Mouse (Mus musculus): ENCODE results near the gene Acaa1b.

The Acaa1b gene

GRCm38 (mm10) chr9:119156278-119157201 lies at the start of gene Acaa1b:
TSS of gene Acaa1b (minus strand) at chr9:119157093.
- in situ Hi-C loops (cut with MboI): no loop called here

- in situ Hi-C loops (cut with MboI): no loop called here
Observed at GRCm38 (mm10) chr9:119206666-119207065, 49.8 kb upstream of the Acaa1b start.

- in situ Hi-C loops (cut with MboI): no loop called here
Observed at GRCm38 (mm10) chr9:119205756-119206155, 48.9 kb upstream of the Acaa1b start.

DNA sequence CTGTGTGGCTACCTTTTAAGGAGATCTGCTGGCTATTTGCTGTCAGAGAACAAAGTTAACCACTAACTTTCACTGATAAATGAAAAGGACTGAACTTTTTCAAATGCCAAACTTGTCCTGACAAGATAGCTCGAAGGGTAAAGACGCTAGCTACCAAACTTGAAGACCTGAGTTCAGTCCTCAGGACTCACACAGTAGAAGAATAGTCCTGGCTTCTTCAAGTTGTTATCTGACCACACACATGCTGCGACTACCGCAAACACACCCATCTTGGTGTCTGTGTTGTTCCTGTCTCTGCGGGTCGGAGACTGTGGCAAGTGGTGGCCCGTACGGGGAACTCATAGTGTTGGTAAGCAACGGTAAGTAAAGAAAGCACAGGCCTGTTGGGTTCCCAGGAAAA lies 46.7 kb upstream of the Acaa1b start:
- in situ Hi-C loops (cut with MboI): no loop called here

GRCm38 (mm10) chr9:119201653-119202052 lies 44.8 kb upstream of the Acaa1b start:
- in situ Hi-C loops (cut with MboI): no loop called here

DNA sequence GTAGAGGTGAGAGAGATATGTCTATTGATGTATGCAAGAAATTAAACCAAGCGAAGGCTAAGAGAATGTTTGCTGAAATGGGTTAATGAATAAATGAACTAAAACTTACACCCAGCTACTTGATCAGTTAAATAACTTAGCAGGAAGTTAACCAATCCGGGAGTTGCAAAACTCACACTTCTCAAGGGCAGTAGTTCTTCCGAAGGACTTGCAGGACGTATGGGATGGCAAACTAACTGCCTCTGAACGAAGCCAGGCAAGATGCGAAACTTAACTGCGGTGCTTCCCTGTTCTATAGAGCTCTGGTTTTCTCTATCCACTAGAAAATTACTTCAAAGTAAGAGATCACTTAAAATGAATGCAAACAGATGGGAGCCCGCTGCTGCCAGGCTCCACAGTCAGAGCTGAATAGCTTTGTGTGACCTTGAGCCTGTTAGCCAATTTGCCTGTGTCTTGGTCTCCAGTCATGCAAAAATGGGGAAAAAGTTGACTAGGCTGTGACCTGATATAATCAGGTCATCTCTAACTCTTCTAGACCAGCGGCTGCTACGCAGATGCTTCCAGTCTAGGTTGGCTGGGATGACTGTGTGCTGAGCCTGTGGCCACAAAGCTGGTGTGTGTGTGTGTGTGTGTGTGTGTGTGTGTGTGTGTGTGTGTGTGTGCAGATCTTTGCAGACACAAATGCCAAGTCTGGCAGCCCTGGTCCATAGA lies 42.4 kb upstream of the Acaa1b start:
- in situ Hi-C loops (cut with MboI): no loop called here

DNA sequence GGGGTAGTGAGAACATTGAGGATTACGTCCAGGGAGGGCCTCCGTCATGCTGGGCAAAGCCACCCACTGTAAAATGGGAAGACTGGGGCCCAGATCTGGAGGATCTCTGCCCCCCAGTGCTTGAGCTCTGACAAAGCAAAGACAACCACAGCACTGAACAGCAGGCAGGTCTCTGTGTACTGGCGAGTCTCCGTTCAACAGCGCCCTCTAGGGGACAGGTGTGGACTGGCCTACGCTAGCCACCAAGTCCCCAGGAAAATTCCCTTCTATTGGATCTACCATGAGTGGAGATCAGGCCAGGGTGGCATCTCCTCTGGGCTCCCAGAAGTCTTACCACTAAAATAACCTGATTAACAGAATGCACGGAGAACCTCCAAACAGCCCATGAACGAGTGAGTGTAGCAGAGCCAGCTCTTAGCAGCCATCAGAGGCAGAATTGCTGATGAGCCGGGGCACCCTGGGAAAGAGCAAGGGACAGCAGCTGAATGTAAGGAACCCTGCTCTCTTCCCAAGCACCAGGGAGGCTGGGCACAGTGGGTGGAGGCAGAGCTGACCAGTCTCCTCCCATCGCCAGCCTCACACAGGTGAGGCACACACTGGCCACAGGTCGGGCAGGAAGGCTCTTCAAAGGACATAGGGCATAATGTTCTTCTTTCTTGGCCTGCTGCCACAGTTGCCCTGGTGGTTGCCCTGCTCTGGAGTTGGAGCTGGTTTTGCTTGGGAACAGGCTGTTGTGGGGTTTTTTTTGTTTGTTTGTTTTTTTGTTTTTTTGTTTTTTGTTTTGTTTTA lies 35.5 kb upstream of the Acaa1b start:
- in situ Hi-C loops (cut with MboI): no loop called here

DNA sequence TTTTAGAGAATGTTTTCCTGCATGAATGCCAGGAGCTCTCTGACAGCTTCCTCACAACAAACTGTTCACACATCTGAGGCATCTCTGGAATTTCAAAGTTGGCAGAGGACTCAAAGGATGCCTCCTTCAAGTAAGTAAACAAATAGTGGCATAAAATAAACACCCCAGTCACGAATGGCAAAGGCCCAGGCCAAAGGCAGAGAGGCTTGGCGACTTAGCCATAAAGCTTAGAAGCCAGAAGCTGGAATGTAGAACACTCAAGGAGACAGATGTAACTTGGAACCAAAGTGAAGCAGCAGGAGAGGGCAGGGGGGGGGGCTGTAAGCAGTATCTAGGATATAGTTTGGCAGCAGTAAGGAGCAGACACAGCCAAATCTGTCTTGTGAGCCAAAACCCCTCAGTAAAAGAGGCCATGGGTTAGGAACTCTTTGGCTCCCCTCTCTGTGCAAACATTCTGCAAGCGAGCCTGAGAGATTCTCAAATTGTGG lies 24.4 kb upstream of the Acaa1b start:
- in situ Hi-C loops (cut with MboI): no loop called here

DNA sequence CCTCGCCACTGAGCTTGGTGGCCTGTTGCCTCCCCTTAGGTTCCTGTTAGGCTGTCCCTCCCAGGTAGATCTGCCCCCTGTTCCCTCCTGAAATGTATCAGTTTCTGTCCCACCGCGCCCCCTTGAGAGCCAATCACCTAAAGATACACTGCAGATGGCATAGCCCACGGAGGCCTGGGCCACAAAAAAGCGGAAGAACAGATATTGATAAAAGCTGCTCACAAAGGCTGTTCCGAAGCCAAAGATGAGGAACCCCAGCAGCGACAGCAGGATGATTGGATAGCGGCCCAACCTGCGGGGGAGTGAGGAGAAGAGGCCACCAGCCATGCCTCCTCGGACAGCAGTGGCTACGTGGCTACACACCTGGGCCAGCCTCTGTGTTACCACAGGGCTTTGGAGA lies 22.4 kb upstream of the Acaa1b start:
- in situ Hi-C loops (cut with MboI): no loop called here

- in situ Hi-C loops (cut with MboI): no loop called here
Observed at GRCm38 (mm10) chr9:119167608-119168007, 10.7 kb upstream of the Acaa1b start.

GRCm38 (mm10) chr9:119165548-119165947 lies 8.7 kb upstream of the Acaa1b start:
- in situ Hi-C loops (cut with MboI): no loop called here

DNA sequence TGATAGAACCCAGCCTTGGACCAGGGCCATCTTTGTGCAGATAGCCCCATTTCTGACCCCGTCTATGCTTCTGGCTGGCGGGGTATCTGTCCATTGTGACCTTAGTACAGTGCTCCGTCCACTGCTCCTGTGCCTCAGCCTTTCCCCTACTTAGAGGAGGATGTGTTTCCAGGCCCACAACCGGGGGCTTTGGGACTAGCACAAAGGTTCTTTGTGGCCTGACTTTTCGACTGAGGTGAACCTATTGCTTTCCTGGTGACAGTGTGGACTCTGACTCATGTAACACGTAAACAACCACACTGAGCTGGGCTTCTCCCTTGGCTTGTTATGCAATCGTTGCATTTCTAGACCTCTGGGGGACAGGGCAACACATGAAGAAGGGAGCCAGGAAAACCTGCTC lies 7.8 kb upstream of the Acaa1b start:
- in situ Hi-C loops (cut with MboI): no loop called here

DNA sequence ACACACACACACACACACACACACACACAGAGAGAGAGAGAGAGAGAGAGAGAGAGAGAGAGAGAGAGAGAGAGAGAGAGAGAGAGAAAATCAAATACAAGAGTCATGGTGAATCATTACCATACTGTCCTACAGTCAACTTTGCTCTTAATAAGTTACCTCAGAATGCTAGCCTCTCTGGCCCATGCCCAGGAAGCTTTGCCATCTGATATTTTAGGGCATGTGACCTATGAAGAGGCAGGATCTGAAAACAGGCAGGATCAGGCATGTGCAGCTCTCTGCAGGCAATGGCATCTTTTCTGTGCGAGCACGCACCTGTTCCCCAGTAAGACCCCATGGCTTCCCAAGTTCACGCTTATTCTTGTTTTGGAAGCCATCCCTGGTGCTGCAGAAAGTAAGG lies 3.8 kb upstream of the Acaa1b start:
- in situ Hi-C loops (cut with MboI): no loop called here

DNA sequence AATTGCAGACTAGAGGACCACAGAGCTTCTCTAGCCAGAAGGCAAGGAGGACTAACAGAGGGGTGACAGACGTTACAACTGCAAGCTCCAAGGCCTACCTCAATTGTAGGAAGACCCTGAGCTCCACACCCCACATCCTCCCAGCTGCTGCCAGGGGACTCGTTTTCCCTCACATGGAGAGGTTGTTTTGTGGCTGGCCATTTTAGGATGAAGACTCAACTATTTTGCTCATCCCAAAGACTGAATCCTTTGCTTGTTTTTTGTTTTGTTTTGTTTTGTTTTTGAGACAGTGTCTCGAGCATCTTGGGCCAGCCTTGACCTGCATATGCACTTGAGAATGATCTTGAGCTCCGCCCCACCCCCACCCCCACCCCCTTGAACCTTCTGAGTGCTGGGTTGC lies 2.0 kb upstream of the Acaa1b start, which contains the start of gene Gm47289:
Gene Gm47289, plus strand, starts transcription at position 301 of the 400 bp plus-strand sequence.
- in situ Hi-C loops (cut with MboI): no loop called here

- in situ Hi-C loops (cut with MboI): no loop called here
Observed at GRCm38 (mm10) chr9:119155826-119156225, 1.1 kb downstream of the Acaa1b start.

DNA sequence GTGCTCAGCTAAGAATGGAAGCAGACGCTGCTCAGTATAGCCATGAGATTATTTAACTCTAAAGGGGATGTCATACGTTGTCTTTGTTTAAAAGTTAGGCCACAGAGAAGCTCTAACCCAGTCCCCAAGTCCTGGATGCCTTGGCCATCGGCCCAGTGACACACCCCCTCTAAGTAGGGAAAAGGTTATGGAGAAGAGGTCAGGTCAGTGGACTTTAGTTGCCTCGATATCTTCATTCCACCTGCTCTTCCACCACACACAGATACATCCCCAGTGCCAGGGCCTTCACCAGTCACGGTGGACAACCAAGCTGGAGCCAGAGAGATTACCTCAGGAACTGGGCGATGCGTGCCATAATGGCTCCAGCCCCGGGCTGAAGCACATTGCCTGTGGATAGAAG lies 1.5 kb downstream of the Acaa1b start:
- in situ Hi-C loops (cut with MboI): no loop called here

GRCm38 (mm10) chr9:119151751-119152150 lies 5.1 kb downstream of the Acaa1b start:
- in situ Hi-C loops (cut with MboI): no loop called here

DNA sequence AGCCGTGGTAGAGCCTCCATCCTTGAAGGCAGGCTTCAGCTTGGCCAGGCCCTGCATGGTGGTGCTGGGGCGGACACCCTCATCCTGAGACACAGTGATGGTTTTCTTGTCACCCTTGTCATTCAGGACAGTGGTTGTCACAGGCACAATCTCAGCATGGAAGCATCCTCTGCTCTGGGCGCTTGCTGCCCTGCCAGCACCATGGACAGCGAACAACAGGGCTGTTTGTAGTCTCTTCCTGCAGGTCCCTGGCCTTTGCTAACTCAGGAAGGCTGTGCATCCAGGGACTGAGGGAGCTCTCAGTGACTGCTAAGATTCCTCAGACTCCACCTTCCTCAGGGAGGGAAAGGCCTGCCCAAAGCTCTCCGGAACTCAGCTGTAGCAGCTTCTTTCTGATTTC lies 7.3 kb downstream of the Acaa1b start:
- in situ Hi-C loops (cut with MboI): no loop called here

DNA sequence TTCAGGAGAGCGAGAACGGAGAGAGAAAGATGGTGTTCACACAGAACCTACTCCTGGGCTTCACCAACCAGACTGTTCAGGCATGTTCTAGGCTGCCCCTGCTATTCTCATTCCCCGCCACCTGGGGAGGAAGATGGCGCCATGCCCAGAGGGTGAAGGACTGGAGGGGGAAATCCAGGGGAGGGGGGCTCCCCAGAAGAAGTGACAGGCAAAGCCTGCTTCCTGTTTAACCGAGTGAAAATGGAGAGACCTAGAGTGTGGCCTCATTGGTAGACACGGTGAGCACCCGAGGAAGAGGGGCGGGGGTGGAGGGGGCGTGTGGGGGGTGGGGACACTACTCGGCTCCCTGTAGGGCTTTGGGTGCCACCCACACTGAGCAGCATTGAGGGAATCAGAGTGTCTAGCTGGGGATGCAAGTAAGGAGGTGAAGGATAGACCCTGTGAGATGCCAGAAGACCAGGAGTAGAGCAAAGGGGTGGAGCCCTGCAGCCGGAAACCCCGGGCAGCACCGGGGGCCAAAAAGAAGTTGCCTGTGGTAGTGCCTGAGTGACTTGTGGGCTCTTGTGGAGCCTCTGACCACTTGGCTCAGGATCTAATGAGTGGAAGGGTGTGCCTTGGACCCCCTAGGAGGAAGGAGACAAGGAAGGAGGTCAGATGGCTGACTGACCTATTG lies 10.7 kb downstream of the Acaa1b start:
- in situ Hi-C loops (cut with MboI): no loop called here

DNA sequence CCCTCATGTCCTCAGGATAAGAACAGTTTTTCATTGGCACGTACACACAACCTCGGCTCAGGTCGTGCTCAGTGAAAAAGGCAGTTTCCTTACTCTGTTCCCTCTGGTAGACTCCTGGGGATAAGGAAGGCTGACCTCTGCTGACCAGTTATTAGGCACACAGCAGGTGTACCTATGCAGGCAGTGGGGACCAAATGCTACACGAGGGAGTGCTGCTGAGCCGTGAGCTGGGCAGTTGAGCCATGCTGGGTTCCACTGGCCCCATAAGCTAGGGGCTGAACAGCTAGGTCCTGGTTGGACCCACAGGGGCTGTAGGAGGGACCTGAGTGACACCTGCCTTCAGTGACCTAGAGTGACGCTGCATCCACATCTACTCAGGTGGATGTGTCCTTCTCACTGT lies 11.3 kb downstream of the Acaa1b start:
- in situ Hi-C loops (cut with MboI): no loop called here

DNA sequence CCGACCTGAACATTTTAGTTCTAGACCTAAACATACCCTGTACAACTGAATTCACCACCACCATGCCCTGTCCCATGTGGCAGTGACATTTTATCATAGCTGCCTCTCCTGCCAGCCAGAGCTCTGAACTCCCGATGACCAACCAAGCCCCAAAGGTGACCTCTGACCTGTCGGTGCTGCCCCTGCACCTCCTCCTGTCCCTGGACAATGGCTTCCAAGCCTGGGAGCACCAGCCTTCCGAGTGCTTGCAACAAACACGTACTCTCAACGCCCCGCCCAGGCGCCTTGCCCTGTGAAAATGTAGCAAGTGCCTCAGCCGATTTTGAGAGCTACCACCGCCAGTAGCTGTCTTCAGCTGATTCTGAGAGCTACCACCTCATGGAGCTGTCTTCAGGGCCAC lies 11.8 kb downstream of the Acaa1b start:
- in situ Hi-C loops (cut with MboI): no loop called here

GRCm38 (mm10) chr9:119144696-119145095 lies 12.2 kb downstream of the Acaa1b start:
- in situ Hi-C loops (cut with MboI): no loop called here
